Mouse (Mus musculus) frontal cortex, postnatal 36 days (tissue): ENCODE results near the gene Col16a1.

Experiments used
- DNase-seq, 2 experiments: peaks; one replicate each; pipeline ENCODE4 v3.0.0; 2022; ENCODE audit warnings: low spot score in 2 of 2

The Col16a1 gene

GRCm38 (mm10) chr4:130130641-130131350 lies 83.2 kb downstream of the Col16a1 start:
- DNase-seq = no peak

GRCm38 (mm10) chr4:130131448-130132105 lies 83.9 kb downstream of the Col16a1 start:
- no peak for DNase-seq

GRCm38 (mm10) chr4:130133399-130133798 lies 85.8 kb downstream of the Col16a1 start:
- no peak for DNase-seq

GRCm38 (mm10) chr4:130138441-130139213 lies 91.0 kb downstream of the Col16a1 start:
- DNase-seq = peak; percentile 58 to 67

- no peak for DNase-seq
Observed at GRCm38 (mm10) chr4:130139214-130139492, 91.5 kb downstream of the Col16a1 start, which contains the start of gene Hcrtr1. Gene Hcrtr1, minus strand, starts transcription at chr4:130139359.

- DNase-seq = peak; percentile 62 to 72
Observed at GRCm38 (mm10) chr4:130140992-130141402, 93.4 kb downstream of the Col16a1 start.

GRCm38 (mm10) chr4:130141786-130142185 lies 94.1 kb downstream of the Col16a1 start:
- DNase-seq = no peak

- DNase-seq = no peak
Observed at GRCm38 (mm10) chr4:130148405-130148804, 100.8 kb downstream of the Col16a1 start.
